Mouse (Mus musculus): ENCODE measurements at regions not wholly inside any gene's neighbourhood (a gene's known extent, or its start where the extent isn't known, plus 50 kb on each side); places are given as distances from the start of the nearest gene placed in this dataset.

- DNase-seq (ENCODE audit: extremely low spot score, low spot score) = no peak
Measured at GRCm38 (mm10) chr12:110169261-110169660, 109.6 kb upstream of the Dio3 start.

GRCm38 (mm10) chr12:110170496-110170895 is 108.4 kb upstream of the Dio3 start:
- DNase-seq (ENCODE audit: extremely low spot score, low spot score) = no peak

- DNase-seq (ENCODE audit: extremely low spot score, low spot score) = no peak
Measured at GRCm38 (mm10) chr12:110177826-110178225, 101.0 kb upstream of the Dio3 start.

- DNase-seq (ENCODE audit: extremely low spot score, low spot score) = no peak
Measured at GRCm38 (mm10) chr12:110183473-110183872, 95.4 kb upstream of the Dio3 start.

GRCm38 (mm10) chr12:110185399-110185798 is 93.5 kb upstream of the Dio3 start:
- DNase-seq (ENCODE audit: extremely low spot score, low spot score) = peak; percentile 17

- DNase-seq (ENCODE audit: extremely low spot score, low spot score) = no peak
Measured at GRCm38 (mm10) chr12:110186381-110186780, 92.5 kb upstream of the Dio3 start.

GRCm38 (mm10) chr12:110186911-110187245 is 92.0 kb upstream of the Dio3 start:
- peak; percentile 21 for DNase-seq (ENCODE audit: extremely low spot score, low spot score)

- peak; percentile 81 for DNase-seq (ENCODE audit: extremely low spot score, low spot score)
Measured at GRCm38 (mm10) chr12:110187246-110188135, 91.4 kb upstream of the Dio3 start.

- DNase-seq (ENCODE audit: extremely low spot score, low spot score) = no peak
Measured at GRCm38 (mm10) chr12:110188136-110188631, 90.7 kb upstream of the Dio3 start.

GRCm38 (mm10) chr12:110188641-110189328 is 90.1 kb upstream of the Dio3 start:
- DNase-seq (ENCODE audit: extremely low spot score, low spot score) = peak; percentile 71

- DNase-seq (ENCODE audit: extremely low spot score, low spot score) = peak; percentile 69
Measured at GRCm38 (mm10) chr12:110189329-110189642, 89.6 kb upstream of the Dio3 start.

GRCm38 (mm10) chr12:110192186-110192585 is 86.7 kb upstream of the Dio3 start:
- DNase-seq (ENCODE audit: extremely low spot score, low spot score) = no peak

- no peak for DNase-seq (ENCODE audit: extremely low spot score, low spot score)
Measured at GRCm38 (mm10) chr12:110197366-110197765, 81.5 kb upstream of the Dio3 start.

- DNase-seq (ENCODE audit: extremely low spot score, low spot score) = no peak
Measured at GRCm38 (mm10) chr12:110200471-110200870, 78.4 kb upstream of the Dio3 start.

- no peak for DNase-seq (ENCODE audit: extremely low spot score, low spot score)
Measured at GRCm38 (mm10) chr12:110200887-110201286, 78.0 kb upstream of the Dio3 start.

GRCm38 (mm10) chr12:110203271-110204014 is 75.4 kb upstream of the Dio3 start:
- no peak for DNase-seq (ENCODE audit: extremely low spot score, low spot score)

GRCm38 (mm10) chr12:110204246-110204989 is 74.5 kb upstream of the Dio3 start:
- DNase-seq (ENCODE audit: extremely low spot score, low spot score) = no peak

- no peak for DNase-seq (ENCODE audit: extremely low spot score, low spot score)
Measured at GRCm38 (mm10) chr12:110206271-110206670, 72.6 kb upstream of the Dio3 start.

GRCm38 (mm10) chr12:110206812-110207211 is 72.1 kb upstream of the Dio3 start:
- no peak for DNase-seq (ENCODE audit: extremely low spot score, low spot score)

GRCm38 (mm10) chr12:110207246-110207852 is 71.5 kb upstream of the Dio3 start:
- DNase-seq (ENCODE audit: extremely low spot score, low spot score) = no peak

- no peak for DNase-seq (ENCODE audit: extremely low spot score, low spot score)
Measured at GRCm38 (mm10) chr12:110212716-110213115, 66.2 kb upstream of the Dio3 start.
